Mouse (Mus musculus) urinary bladder, postnatal 4 days (tissue): Measurements from ENCODE around the gene Galt.
"Not testable (repeated sequence)": the region's sequence is repeated elsewhere in the genome, so short reads cannot be mapped to it uniquely, and the experiment has no call there.

Experiments
- DNase-seq, 2 experiments: peaks; one replicate each; pipeline ENCODE4 v3.0.0; 2021 to 2022; ENCODE audit warnings: low spot score in 2 of 2

The Galt gene

DNA sequence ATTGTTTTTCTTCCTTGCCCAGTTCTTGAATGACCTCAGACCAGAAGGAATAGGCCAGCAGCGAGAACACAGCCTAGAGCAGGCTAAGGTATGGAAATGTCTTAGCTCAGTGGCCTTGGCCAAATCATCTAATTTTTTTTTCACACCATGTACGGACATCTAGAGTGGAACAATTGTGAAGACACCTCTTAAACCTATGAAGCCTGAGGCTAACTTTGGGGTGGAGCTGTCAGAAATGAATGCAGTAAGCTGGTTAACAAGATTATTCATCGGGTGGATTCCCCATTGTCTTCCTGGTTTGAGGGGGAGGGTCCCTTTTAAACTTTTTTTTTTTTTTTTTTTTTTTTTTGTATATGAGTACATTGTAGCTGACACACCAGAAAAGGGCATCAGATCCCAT lies 19.5 kb downstream of the Galt start:
- DNase-seq = not testable (repeated sequence)

DNA sequence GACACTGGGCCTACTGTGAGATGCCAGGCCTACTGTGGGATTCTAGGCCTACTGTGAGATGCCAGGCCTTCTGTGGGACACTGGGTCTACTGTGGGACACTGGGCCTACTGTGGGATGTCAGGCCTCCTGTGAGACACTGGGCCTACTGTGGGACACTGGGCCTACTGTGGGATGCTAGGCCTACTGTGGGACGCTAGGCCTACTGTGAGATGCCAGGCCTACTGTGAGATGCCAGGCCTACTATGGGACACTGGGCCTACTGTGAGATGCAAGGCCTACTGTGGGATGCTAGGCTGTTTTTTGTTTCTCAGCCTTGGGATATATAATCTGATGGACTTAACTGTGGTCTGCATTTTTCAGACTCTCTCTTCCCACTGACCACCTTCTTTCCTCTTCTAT lies 20.8 kb downstream of the Galt start:
- DNase-seq = not testable (repeated sequence)

DNA sequence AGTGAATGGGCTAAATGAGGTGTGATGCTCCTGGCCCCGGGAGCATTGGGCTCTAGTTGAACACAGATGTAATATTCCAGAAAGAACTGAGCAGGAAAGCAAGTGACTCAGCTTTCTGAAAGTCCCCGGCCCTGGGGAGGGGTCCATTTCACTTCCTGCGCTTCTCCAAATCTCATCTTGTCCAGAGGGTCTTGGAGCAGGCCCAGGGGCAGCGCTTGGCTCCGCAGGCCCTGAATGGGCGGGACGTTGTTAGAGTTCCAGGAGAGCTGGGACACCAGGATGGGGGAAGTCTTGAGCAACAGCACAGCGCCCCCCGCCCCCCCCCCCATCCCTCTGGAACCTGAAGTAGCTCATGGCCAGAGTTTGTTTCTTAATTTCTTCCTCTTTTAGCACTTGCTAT lies 26.2 kb downstream of the Galt start:
- not testable (repeated sequence) for DNase-seq

DNA sequence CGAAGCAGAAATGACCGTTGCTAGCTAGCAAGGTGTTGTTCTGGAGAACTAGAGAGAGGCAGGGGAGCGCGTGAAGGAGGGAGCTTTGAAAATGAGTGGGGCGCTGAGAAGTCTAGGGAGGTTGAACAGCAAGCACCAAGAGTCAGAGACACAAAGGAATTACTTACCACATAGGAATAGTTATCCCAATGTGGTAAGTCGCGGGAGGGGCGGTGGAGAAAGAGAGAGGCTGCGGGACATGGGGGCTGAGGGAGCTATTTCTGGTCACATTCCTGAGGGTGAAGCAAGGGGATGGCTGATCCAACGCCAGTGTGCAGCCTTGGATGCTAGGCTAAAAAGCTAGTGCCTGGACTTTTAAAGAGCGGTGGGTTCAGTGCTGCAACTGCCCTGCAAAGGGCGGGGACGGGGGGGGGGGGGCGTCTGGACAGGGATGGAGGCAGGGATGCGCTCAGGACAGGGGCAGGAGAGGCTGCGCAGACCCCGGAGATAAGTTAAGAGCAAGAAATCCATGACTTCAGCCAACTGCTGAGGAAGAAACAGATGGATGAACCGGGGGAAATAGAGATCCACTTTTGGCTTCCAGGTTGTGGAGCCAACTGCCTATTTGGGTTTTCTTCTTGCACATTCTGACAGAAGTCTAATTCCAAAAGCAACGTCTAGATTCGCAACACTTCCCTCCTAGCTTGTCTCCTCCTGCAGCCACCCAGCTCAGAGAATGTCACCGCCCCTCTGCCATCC lies 26.9 kb downstream of the Galt start:
- not testable (repeated sequence) for DNase-seq

DNA sequence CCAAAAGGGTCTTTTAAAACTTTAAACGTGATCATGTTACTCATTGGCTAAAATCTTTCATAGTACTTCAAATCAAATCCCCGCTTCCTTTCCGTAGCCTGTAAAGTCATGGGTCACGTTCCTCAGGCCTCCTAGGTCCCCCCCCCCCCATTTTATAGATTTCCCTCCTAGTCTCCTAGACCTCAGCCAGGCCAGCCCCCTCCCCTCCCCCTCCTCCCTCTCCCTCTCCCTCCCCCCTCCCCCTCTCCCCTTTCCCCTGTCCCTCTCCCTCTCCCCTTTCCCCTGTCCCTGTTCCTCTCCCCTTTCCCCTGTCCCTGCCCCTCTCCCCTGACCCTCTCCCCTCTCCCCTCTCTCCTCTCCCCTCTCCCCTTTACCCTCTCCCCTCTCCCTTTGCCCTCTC lies 27.7 kb downstream of the Galt start:
- not testable (repeated sequence) for DNase-seq

DNA sequence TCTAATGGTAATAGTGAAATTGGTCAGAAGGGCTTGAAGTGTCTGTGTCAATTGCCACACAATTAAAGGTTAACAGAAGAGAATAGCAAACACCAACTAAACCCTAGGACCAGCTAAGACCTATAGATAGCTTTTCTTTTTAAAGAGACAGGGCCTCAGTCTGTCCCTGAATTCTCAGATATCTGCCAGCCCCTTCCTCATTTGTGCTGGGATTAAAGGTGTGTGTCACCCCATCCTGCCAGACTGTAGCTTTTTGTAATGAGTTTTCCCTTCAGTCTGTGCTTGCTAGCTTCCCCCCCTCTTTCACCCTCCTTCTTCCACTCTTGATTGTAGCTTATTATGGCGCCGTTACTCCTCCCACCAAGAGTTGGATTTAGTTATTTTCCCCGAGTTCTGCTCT lies 28.2 kb downstream of the Galt start:
- not testable (repeated sequence) for DNase-seq
